Mouse (Mus musculus) adrenal gland (tissue): ENCODE measurements around the gene Msantd2.

Experiments used
- intact Hi-C: fragments of 180-260 bp; cut with DNase I; formaldehyde crosslinking; loops from one replicate; pipeline ENCODE4 v1.15.1; 2025
- long read RNA-seq, 2 experiments: library from polyadenylated mRNA; unstranded; transcript quantifications; one replicate each; pipeline ENCODE4 v2.0.0; 2020; ENCODE audit warnings: borderline replicate concordance in 1 of 2; ENCODE audit not compliant: insufficient replicate concordance in 1 of 2

Msantd2 gene
- long read RNA-seq, experiment 1, result 0 reads
- long read RNA-seq, experiment 2, partial matches to known transcripts, result 0 of 2 reads
- long read RNA-seq, experiment 2, other reads (novel, unspliced or antisense), result 1 of 2 reads

DNA sequence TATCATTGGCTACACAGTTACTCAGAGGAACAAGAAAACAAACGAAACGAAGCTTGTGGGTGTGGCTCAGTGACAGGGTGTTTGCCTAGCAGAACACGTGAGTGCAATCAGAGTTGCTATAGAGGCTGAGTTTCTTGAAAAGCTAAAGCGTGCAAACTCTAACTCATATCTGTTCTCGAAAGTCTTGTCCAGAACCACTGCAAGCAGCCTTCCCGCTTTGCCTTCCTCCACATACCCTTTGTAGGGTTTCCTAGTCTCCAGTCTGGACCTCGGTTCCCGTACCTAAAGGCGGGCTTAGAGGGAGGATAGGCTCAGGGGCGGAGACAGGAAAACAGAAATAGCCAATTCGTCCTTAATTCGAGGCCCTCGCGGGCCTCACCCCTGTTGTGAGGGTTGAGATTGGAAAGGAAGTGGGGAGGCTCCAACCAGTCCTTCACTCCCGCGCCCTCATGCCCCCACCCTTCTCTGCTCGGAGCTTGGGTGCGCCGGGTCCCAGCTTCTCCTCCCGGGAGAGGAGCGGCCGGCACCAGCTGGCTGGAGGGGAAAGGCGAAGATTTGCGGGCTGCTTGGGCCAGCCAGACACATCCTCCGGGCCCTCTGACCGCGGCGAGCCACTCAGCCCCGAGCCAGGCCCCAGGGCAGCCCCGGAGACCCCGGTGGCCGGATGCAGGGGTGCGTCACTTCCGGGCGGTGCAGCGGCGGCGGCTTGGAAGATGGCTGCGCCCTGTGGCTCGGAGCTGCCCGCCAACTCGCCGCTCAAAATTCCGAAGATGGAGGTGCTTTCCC lies at the start of gene Msantd2:
Msantd2 (plus strand) TSS at position 709 of the 786 bp plus-strand sequence.
- intact Hi-C loops, result no loop called here

DNA sequence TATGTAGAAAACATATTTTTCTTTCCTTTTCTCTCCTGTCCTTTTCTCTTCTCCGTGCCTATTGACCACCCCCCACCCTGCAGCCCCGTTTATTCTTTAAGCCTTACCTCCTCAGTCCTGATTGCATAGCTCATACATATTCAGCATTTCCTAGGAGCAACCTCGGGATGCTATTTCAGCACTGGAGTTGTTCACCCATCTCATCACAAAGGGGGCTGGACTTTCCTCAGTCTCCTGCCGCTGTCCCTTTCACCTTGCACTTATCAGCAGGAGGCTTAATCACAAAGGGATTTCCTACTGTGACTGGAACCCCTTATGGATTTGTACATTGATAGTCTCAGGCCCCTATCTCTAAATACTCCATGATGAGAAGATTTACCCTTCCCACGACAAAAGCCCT lies 36.7 kb upstream of the Msantd2 start:
- intact Hi-C loops, result no loop called here

DNA sequence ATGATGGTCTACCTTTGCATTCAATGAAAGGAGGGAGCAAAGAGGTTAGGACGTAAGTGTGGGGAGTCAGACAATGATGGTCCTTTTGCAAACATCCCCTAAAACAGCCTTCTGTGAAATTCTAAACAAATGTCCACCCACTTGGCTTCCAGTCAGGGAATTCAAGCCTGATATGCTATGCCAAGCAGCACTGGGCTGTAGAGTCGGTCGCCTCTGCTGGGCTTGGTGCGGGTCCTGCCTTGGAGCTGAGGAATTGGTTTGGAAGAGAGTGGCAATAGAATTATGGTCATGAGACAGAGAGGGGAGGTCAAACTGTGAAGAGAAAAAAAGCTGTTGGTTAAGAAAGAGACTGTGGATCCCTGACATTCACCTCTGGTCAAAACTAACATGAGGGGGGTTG lies 35.8 kb upstream of the Msantd2 start:
- intact Hi-C loops, result no loop called here

DNA sequence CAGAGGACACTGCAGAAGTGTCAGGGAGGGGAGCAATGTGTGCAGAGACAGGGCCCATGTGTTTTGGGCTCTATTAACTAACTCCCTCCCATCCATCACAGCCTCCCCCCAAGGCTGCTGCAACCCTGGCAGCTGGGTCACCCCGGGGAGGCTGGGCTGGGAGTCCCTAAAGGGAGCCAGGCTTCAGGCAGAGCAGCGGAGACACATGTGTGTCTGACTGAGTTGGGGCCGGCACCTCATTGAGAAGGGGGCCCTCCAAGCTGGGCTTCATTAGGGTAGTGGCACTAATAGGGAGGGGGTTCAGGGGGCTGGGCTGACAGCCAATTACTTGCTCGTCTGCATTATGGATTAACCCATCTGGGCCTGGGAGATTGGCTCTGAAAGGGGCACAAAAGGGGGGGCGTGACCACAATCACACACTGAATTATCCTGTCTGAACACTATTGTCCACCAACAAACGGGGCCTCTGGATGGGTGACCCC lies 35.1 kb upstream of the Msantd2 start:
- intact Hi-C loops, result no loop called here

DNA sequence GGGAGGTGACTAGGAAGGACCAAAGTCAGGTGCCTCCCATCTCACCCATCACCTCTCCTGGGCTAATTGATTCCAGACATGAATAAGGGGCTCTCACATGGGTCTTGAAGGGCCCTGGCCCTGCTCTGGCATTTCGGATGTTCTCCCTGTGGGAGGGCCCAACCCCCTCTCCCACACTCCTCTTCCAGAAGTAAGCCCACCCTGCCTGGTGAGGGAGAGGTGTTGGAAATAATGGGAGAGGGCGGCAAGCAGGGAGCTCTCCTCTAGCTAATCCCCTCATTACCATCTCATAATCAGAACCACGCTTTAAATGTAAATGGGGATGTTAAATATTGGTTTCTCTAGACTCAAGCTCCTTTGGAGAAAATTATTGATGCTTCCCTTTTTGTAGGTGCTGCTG lies 34.1 kb upstream of the Msantd2 start:
- intact Hi-C loops, result no loop called here

DNA sequence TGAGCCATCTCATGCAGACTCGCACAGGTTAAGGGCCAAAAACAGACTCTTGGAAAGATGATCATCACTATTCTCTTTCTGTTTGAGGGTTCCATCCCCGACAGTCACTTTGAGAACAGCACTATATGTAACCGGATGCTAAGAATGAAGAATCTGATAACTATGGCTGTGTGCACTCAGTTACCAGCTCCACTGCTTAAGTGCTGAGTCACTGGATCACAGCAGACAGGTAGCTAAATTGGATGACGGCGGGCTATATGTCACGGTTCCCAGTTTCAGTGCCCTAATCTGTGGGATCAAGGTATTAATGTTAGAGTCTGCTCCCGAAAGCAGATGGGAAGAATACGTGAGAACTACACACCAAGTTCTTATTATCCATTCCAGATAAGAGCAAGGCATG lies 33.3 kb upstream of the Msantd2 start:
- intact Hi-C loops, result no loop called here

DNA sequence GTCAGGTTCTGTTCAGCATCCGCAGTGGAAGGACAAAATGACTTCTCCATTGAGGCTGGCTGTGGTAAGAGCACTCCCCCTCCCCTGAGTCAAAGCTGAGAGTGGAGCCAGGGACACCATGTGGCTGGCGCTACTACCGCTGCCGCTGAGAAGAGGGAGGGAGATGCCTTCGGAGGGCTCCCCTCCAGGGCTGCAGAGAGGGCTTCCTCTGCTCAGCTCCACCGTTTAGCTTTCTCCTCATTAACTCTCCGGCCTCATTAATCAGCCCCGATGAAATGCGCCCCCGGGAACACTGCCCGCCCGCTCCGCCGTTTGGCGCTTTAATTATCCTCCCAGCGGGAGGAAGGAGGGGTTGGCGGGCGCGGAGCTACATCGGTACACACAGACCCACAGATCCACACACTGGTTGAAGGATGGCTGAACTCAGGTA lies 32.6 kb upstream of the Msantd2 start:
- intact Hi-C loops, result no loop called here

DNA sequence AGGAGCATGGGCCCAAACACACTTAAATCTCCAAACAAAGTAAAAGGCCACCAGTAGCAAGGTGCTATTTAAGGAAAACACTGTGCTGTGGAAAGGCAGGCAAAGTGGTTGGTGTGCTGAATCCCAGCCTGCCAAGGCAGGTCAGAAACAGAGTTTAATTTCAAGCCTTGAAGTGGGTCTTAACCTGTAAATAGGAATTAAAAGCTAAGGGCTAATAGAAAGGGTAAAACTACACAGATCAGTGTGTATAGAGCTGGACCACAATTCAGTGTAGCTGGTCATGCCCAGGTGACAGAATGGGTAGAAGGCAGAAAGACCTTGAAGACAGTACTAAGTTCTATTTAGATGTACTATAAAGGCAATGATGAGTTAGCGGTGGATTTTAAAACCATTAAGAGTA lies 32.0 kb upstream of the Msantd2 start:
- intact Hi-C loops, result no loop called here

DNA sequence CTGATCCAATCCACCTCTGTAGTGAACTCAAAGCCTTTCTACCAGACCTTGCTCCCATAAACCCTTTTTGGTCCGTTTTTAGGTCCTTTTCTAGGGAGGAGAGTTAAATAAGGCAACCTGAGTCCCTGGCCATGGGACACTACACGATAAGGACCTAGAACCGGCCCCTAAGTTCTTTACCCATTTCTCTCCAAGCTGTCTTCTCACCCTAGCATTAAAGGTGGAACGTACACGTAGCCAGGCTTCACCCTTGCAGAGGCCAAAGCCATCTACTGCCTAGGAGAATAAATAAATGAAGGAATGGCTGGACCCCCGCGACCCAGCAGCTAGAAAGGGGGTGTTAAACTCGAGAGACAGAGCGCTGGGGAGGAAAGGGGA lies 29.5 kb upstream of the Msantd2 start:
- intact Hi-C loops, result loop anchor here (2.0 to 5.0 kb wide), 2 partner anchors 157 to 178 kb away; no protein-coding TSS in a partner anchor

DNA sequence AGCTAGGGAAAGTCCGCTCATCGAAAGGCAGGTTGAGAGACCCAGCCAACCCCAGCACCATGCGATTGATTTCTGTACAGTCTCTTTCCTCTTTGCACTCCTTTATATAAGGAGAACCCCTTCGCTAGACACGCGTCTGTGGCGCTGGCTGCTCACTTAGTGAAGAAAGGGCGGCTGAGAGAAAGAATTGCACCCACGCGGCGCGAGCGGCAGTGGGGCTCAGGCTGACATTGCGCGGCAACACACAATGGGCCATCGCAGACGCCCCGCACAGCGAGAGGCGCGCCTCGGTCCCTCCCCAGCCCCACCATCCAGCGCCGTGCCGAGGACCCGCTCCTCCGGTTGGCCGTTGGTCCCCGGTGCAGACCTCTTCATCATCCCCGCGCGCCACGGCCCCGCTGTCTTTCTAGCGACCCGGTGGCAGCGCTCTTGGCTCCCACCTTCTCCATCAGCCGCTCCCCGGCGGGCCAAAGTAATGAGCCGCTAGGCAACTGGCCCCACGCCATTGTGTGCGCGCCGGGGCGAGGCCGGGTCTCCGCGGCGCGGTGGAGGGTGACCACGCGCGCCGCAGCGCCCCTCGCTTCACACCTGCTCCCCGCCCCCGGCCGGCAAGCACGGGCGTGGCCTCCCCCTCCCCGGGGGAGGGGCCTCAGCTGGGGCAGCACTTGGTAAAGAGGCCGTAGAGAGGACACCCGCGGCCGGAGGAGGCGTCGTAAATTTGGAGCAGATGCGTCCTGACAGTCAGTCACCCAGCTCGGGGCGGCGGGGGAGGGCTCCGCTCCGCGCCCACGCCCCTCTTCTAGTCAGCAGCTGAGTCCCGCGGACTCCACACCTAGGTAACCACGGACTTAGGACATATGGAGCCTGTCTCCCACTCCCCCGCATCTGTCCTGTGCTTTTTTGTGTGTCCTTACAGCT lies 28.8 kb upstream of the Msantd2 start:
- intact Hi-C loops, result loop anchor here (2.0 to 5.0 kb wide), 2 partner anchors 156 to 177 kb away; no protein-coding TSS in a partner anchor

DNA sequence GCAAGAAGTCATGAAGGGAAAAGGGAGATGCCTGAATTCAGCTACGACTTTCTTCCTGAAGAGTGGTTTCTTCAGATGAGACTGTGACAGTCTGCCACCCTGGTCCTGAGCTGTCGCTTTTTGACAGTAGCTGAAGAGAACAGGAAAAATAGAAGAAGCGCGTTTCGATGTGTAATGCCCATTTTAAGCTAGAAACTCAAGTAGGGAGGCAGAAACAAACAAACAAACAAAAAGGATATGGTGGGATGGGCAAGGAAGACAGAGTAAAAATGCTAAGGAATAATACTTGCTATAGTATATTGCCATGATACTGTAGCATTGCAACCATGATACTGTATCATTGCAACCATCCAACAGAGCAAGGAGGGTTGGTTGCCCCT lies 28.2 kb upstream of the Msantd2 start:
- intact Hi-C loops, result loop anchor here (2.0 to 5.0 kb wide), 2 partner anchors 156 to 176 kb away; no protein-coding TSS in a partner anchor

DNA sequence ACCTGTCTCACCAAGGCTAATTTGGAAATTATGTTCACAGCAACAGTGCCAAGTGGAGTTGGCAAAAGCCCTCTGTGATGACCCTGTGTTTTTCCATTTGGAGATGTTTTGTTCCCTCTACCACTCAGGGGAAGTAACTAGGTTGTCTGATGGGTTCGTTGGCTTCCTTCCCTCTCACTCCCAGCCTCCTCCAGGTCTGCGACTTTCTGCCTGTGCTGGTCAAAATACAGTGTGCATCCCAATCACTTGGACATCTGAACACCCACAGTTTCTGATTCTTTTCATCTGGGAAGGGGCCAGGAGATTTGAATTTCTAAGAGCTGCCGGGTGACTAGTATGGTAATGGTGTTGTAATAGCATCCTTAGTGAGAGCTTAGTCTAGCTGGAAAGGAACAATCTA lies 27.5 kb upstream of the Msantd2 start:
- intact Hi-C loops, result loop anchor here (2.0 to 5.0 kb wide), 2 partner anchors 155 to 176 kb away; no protein-coding TSS in a partner anchor

DNA sequence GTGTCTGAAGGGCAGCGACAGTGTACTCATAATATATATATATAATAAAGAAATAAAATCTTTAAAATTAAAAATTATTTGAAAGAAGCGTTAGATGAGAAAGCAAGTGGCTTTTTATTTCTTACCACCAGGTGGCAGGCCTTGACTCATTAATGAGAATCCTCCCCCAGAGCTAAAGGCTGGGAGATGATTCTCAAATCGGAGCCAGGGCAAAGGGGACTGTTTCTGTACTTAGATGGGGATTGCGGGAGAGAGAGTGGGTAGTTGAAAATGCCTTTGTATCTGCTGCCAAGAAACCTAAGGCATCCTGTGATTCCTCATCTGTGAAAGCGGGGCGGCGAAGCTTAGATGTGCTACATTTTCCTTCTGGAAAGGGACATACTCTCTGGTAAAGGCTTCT lies 26.4 kb upstream of the Msantd2 start:
- intact Hi-C loops, result loop anchor here (2.0 to 5.0 kb wide), 2 partner anchors 82 to 175 kb away; no protein-coding TSS in a partner anchor

DNA sequence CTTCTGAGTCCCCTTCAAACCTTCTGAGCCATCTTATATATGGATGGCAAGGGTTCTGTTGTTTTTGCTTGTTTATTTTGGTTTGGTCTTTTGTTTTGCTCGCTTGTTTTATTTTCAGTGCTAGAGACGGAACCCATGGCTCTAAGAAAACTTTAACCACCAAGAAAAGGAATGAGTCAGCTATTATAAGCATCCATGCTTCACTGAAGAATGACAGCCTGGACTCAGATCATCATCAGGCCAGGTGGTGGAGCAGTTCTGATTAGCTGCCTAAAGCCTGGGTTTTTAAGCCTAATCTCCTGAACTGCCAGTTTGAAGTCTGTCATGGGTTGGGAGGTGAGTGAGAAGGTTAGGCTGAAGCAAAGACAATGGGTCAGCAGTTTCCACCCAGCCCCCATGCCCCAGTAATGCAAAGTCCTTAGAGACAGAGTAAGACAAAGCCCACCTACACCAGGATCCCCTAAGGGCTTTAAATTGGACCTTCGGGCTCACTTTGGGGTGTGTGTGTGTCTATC lies 15.5 kb upstream of the Msantd2 start:
- intact Hi-C loops, result no loop called here

DNA sequence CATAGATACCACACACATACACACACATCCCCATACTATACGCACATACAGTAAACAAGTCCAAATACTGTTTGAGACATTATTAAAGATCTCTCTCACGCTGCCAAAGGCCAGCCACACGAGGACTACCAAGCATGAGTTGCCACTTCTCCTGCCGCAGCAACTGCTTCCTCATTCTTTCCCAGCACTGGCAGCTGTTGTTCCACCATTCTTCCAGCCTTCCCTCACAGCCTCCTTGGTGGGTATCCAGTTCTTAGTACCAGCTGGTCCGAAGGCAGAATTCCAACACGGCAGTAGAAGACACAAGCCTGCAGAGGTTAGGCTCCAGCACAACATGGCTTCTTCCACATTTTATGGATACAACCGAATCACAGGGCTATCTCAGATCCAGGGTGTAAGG lies 14.2 kb upstream of the Msantd2 start:
- intact Hi-C loops, result no loop called here

DNA sequence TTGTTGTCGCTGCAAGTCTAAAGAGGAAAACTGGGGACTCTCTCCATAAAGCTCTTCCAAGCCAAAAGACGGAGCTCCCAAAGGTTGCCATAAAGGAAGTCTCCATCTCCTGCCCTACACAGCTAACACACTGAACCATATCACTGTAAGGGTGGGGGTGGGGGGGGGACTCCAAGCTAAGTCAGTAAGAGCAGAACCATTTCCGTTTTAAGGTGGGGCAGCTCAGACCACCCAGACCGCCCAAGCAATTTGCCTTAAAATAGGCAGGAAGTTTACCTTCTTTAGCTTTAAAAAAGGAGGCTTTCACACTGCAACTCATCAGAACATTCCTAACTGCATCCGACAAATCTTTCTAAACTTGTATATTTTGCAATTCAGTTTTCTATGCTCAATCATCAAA lies 4.0 kb upstream of the Msantd2 start:
- intact Hi-C loops, result no loop called here

DNA sequence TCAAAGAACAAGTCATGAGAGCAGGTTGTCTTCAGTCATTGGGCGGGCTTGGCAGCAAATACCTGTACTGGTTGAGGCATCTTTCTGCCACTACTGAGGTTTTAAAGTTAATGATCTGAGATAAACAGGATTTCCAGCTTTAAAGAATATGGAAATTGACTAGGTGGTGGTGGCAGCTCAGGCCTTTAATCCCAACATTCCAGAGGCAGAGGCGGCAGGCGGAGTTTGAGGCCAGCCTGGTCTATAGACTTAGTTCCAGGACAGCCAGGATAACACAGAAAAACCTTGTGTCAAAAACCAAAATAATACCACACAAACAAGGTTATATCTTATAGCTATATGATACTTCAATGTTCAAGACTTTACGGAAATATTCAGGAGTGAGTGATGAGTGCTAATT lies 1.1 kb upstream of the Msantd2 start:
- intact Hi-C loops, result no loop called here

DNA sequence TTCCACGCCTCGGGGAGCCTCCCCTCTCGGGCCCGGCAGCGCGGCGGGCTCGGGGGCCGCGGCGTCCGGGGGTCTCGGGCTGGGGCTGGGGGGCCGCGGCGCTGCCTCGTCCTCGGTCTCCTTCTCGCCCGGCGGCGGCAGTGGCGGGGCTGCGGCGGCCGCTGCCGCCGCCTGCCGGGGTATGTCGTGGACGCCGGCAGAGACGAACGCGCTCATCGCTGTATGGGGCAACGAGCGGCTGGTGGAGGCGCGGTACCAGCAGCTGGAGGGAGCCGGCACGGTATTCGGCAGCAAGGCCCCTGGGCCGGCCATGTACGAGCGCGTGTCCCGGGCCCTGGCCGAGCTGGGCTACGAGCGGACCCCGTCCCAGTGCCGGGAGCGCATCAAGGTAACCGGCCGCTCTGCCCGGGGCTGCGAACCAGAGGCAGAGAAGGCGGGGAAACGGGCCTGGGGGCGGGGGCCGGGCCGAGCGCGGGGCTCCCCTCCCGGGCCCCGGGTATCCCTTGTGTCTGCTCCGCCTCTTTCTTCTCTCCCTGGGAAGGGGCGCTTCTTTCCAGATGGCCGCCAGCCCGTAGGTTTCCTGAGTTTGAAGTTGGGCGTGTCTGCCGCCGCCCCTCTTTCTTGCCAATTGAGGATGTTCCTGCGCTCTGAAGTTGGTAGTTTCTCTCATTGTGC lies 464 bp downstream of the Msantd2 start:
- intact Hi-C loops, result no loop called here

DNA sequence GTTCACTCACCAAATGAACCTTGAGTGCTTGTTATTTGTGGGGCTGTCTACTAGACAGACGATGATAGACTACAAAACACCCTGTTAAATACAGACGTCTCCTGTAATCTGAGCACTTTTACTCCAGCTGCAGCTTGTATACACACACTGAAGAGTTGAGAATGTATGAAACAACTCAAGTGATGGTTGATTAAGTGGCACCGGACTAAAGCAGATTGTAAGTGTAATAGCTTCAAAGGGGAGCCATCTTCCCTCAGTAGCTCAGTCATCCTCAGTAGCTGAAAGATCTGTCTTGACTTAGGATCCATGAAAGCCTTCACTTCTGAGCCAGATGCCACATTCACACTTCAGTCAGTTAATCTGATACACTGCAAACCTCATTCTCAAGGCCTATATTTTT lies 6.6 kb downstream of the Msantd2 start:
- intact Hi-C loops, result no loop called here

DNA sequence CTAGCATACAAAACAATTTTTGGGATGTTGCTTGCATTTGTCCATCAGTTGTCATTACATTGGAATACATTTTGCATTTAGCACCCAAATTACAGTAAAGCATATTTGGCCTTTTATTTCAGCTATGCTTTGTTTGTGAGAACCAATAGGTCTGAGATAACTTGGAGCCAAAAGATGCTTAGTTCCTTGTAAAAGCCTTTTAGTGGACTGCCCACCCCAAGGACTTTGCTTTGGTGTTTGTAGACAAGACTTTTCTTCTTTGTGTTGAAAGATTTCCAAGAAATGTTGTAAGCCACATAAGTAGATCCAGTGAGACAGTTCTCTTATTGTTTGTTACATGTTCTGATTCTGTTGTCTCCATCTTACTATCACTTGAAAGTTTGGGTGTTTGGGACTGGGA lies 7.2 kb downstream of the Msantd2 start:
- intact Hi-C loops, result no loop called here

DNA sequence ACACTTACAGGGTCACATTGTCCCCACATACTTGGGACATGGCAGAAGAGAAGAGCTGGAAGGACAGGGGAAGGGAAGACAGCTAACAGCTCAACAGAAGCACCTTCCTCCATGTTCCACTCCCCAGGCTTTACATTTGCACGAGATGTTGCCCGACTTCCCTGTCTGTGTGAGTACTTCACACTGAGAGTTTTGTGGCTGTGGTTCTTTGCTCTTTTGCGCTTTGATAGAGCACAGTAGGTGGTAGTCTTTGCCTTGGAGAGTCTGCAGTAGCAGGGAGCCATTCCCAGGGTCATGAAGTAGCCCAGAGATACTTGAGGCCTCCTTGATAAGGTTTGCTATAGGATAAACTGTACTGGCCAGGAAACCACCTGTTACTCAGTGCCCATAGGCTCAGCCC lies 11.1 kb downstream of the Msantd2 start:
- intact Hi-C loops, result no loop called here
